Mouse (Mus musculus): ENCODE data around the gene Bpnt1. TPM values are rescaled to one million over a fixed set of nuclear protein-coding genes. Genes with fewer than 3 reads are reported as not detected.

Bpnt1 gene
- polyA plus RNA-seq, 1 experiment from 2014 or later: 64.0 TPM

DNA sequence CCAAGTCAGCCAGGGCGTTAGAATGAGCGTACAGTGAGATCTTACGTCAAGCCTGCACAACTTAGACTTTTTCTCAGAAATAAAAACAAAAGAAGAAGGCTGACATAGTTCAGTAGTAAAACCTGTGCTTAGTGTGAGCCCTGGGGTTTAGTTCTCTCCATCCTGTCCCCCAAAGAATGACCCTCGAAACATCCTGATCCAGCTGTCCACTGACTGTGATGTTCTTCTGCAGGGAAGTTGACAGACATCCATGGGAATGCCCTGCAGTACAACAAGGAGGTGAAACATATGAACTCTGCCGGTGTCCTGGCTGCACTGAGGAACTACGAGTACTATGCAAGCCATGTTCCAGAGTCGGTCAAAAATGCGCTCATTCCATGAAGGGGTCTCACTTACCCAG, 24.3 kb downstream of the Bpnt1 start:
- peaks cover 12% of the 10 kb centered on the region for H3K36me3 ChIP-seq (ENCODE audit: control insufficient read depth, insufficient read depth, low read length)
- TF ChIP-seq CTCF (IDR thresholded peaks at IDR 0.05; ENCODE audit: low read depth) (no peak), EP300 (optimal IDR thresholded peaks at IDR 0.05) (no peak)
- H3K4me3 ChIP-seq (ENCODE audit: low read depth, low read length): no peak overlapping the region

DNA sequence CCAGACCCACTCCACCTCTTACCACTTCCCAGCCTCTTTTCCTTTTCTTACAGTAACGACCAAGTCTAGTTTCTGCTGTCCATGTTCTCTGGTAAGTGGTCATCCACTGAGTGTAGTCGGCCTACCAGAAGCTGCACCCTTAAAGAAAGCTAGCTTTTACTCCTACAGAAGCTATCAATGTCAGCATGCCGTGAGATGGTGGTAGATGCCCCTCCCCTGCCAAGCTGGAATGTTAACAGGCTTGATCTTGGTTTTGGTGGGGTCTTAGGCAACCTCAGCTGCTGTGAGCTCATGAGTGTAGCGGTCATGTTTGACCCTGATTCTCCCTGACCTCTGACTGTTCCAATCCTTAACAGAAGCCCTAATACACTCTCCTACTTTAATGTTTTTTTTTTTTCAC, 26.3 kb downstream of the Bpnt1 start:
- no peak overlapping the region for H3K9ac ChIP-seq (ENCODE audit: low read length)
- TF ChIP-seq EP300 (optimal IDR thresholded peaks at IDR 0.05) (no peak), CTCF (IDR thresholded peaks at IDR 0.05; ENCODE audit: low read depth) (no peak)
- peaks cover 4% of the 10 kb centered on the region for H3K36me3 ChIP-seq (ENCODE audit: control insufficient read depth, insufficient read depth, low read length)
- H3K4me3 ChIP-seq (ENCODE audit: low read depth, low read length): no peak overlapping the region
- H3K4me2 ChIP-seq (replicated peaks; ENCODE audit: low read depth): no peak overlapping the region
- H3K9me3 ChIP-seq (ENCODE audit: control insufficient read depth, low read length): no peaks in the 10 kb centered on the region
- DNase-seq (ENCODE audit: low spot score) (no peak), ATAC-seq (ENCODE audit: low FRiP score, low TSS enrichment) (no peak)
- WGBS: 91% methylated on average over 4 of the region's 4 CpGs
- no peak overlapping the region for H3K27ac ChIP-seq (replicated peaks)
- H3K4me1 ChIP-seq (replicated peaks; ENCODE audit: control insufficient read depth, insufficient read depth): 0 out of 2 replicates have a peak, but pooled peaks cover 2% of the 10 kb centered on the region
- H3K27me3 ChIP-seq (ENCODE audit: control insufficient read depth, insufficient read depth, low read length): no peaks in the 10 kb centered on the region

More for the DNA sequence above, 24.3 kb downstream of the Bpnt1 start:
- Histone ChIP-seq H3K9me3 (ENCODE audit: control insufficient read depth, low read length) (no peaks in the 10 kb centered on the region), H3K27me3 (ENCODE audit: control insufficient read depth, insufficient read depth, low read length) (no peaks in the 10 kb centered on the region), H3K4me2 (replicated peaks; ENCODE audit: low read depth) (no peak overlapping the region), H3K27ac (replicated peaks) (no peak overlapping the region), H3K9ac (ENCODE audit: low read length) (no peak overlapping the region), H3K4me1 (replicated peaks; ENCODE audit: control insufficient read depth, insufficient read depth) (no peaks in the 10 kb centered on the region)
- ATAC-seq (ENCODE audit: low FRiP score, low TSS enrichment) (no peak), DNase-seq (ENCODE audit: low spot score) (no peak)
- 97% methylated on average over 8 of the region's 8 CpGs for WGBS

DNA sequence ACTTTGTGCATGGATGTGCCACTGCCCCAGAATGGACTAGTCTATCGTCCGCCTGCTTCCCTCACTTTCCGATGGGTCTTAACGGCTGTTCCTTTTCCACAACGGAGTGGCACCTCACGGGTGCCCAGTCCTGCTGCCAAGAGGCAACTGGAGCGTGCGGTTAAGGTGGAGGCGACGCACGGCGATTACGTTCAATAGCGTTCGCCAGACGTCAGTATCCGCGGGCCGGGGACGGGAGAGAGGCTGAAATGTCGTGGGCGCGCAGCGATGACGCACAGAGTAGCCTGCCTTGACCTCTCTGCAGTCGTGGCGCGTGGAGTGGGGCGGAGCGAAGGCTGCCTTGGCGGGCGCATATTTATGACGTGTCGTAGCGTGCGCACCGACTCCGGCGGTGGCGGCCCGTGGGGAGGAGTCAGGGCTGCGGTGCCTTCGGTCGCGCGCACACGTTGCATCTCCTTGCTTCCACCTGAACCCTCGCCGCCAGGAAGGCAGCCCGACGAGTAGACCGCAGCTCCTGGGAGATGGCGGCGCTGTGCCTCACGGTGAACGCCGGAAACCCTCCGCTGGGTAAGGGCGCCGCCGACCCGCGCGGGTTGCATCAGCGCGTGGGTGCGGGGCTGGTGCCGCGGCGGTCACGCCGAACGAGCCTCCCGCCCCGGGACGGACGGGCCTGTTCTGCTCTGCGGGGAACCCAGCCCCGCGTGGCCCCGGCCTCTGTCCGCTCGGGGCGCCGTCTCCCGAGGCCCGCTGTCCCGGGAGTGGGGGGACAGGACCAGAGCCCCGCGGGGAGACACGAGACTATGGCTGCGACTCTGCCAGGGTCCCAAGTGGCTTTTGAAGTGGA, 30.9 kb downstream of the Bpnt1 start, which contains the start of gene Eprs:
Eprs (plus strand) TSS at position 368 of the 844 bp plus-strand sequence.
- peak within 1 kb of the TSS; percentile 77 for H3K4me2 ChIP-seq (replicated peaks; ENCODE audit: low read depth)
- peak within 1 kb of the TSS; percentile 99 for H3K4me3 ChIP-seq (ENCODE audit: low read depth, low read length)
- no peak for TF ChIP-seq EP300 (optimal IDR thresholded peaks at IDR 0.05)
- no peak for TF ChIP-seq CTCF (IDR thresholded peaks at IDR 0.05; ENCODE audit: low read depth)
- peak; percentile 100 for DNase-seq (ENCODE audit: low spot score)
- no peaks in the 10 kb centered on the region for H3K27me3 ChIP-seq (ENCODE audit: control insufficient read depth, insufficient read depth, low read length)
- WGBS: 1% methylated on average over 74 of the region's 92 CpGs
- 0 out of 2 replicates have a peak, but pooled peaks cover 2% of the 10 kb centered on the region for H3K4me1 ChIP-seq (replicated peaks; ENCODE audit: control insufficient read depth, insufficient read depth)
- ATAC-seq (ENCODE audit: low FRiP score, low TSS enrichment): peak; percentile 97
- no peaks in the 10 kb centered on the region; the same call in 1 of the 2 replicates for H3K36me3 ChIP-seq (ENCODE audit: control insufficient read depth, insufficient read depth, low read length)
- peak within 1 kb of the TSS; percentile 95 for H3K9ac ChIP-seq (ENCODE audit: low read length)
- H3K27ac ChIP-seq (replicated peaks): peak within 1 kb of the TSS; percentile 98
- no peaks in the 10 kb centered on the region for H3K9me3 ChIP-seq (ENCODE audit: control insufficient read depth, low read length)

DNA sequence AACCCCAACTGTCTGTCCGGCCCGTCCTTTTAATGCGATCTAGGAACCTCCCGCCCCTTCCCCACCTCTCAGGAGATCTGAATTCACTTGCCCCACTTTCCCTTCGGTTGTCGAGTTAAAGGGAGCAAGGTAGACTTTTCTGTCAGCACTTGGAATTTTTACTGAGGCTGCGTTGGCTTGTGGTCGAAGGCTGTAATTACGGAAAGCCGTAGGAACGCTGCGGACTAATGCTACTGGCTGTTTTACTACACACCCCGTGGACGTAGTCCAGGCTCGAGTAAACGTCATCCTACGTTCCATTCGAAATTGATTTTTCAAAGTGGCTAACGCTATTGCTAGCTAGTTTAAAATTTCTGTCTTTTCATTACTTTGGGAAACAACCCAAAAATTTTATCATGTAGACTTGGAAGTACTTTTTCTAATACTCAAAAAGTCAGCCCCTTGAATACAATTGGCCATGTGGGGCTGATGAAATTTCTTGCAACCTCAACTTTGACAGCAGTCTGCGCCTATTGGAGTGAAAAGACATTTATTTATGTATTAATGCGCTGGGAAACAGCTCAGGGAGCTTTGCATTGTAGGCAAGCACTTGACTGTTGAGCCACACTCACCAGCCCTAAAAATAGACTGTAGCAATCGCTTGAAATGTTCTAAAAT, 31.7 kb downstream of the Bpnt1 start:
- H3K4me3 ChIP-seq (ENCODE audit: low read depth, low read length): peak overlapping the region; percentile 99
- no peaks in the 10 kb centered on the region for H3K27me3 ChIP-seq (ENCODE audit: control insufficient read depth, insufficient read depth, low read length)
- 1% methylated on average over 22 of the region's 22 CpGs for WGBS
- peak overlapping the region; percentile 95 for H3K9ac ChIP-seq (ENCODE audit: low read length)
- H3K4me2 ChIP-seq (replicated peaks; ENCODE audit: low read depth): peak overlapping the region; percentile 77
- H3K27ac ChIP-seq (replicated peaks): peak overlapping the region; percentile 98
- H3K9me3 ChIP-seq (ENCODE audit: control insufficient read depth, low read length): no peaks in the 10 kb centered on the region
- no peaks in the 10 kb centered on the region for H3K36me3 ChIP-seq (ENCODE audit: control insufficient read depth, insufficient read depth, low read length)
- peak; percentile 71 for DNase-seq (ENCODE audit: low spot score)
- TF ChIP-seq EP300 (optimal IDR thresholded peaks at IDR 0.05) (no peak), CTCF (IDR thresholded peaks at IDR 0.05; ENCODE audit: low read depth) (no peak)
- H3K4me1 ChIP-seq (replicated peaks; ENCODE audit: control insufficient read depth, insufficient read depth): 0 out of 2 replicates have a peak, but pooled peaks cover 2% of the 10 kb centered on the region
- ATAC-seq (ENCODE audit: low FRiP score, low TSS enrichment): peak; percentile 71

DNA sequence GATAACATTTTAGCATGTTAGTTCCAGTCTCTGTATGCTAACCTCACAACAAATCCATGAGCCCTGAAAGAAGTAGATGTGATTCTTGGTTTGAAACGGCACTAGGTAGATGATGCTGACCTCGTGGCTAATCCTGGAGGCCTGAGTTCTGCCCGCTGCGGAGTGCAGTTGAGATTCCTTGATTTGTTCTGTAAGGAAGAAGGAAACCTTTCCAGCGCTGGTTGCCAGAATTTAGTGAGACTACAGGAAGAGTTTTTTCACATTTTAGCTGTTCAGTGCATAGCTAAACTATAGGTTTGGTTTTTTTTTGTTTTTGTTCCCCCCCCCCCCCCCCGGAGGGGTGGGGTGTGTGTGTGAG, 32.2 kb downstream of the Bpnt1 start:
- peak overlapping the region; percentile 77 for H3K4me2 ChIP-seq (replicated peaks; ENCODE audit: low read depth)
- H3K27ac ChIP-seq (replicated peaks): no peak overlapping the region
- H3K9ac ChIP-seq (ENCODE audit: low read length): peak overlapping the region; percentile 95
- DNase-seq (ENCODE audit: low spot score) (no peak), ATAC-seq (ENCODE audit: low FRiP score, low TSS enrichment) (no peak)
- no peaks in the 10 kb centered on the region for H3K9me3 ChIP-seq (ENCODE audit: control insufficient read depth, low read length)
- H3K27me3 ChIP-seq (ENCODE audit: control insufficient read depth, insufficient read depth, low read length): no peaks in the 10 kb centered on the region
- TF ChIP-seq EP300 (optimal IDR thresholded peaks at IDR 0.05): no peak
- TF ChIP-seq CTCF (IDR thresholded peaks at IDR 0.05; ENCODE audit: low read depth): no peak
- 0 out of 2 replicates have a peak, but pooled peaks cover 2% of the 10 kb centered on the region for H3K4me1 ChIP-seq (replicated peaks; ENCODE audit: control insufficient read depth, insufficient read depth)
- no peaks in the 10 kb centered on the region for H3K36me3 ChIP-seq (ENCODE audit: control insufficient read depth, insufficient read depth, low read length)
- 31% methylated on average over 6 of the region's 6 CpGs for whole genome bisulfite sequencing
- H3K4me3 ChIP-seq (ENCODE audit: low read depth, low read length): peak overlapping the region; percentile 99
